In the genomic region with DNA sequence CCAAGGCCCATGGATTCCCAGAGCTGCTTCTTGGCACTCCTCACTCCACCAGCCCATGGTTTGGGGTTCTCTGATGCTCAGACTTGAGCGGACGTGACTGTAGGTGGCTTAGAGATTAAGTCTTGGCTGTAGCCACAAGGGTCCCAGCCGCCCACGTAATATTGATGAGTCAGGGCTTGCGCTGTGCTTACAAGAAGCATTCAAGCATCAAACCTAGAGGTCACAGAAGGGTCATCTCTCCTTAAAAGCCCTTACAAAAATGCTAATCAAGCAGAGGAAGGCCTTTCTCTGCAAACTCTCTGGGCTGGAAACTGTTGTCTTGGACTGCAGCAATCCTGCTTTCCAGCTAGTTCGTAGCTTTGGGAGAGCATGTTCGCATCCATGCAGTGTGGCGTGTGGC, we compare ENCODE assay signal across 13 mouse cellular contexts.
A peak's percentile ranks its signal among the peaks of the same experiment; 100 is the strongest.
DNase-seq lines count a peak whose midpoint lies in the region; ATAC-seq and TF ChIP-seq lines count a peak whose summit lies in the region.
"Had no signal": no experiment of that assay in that cellular context is flagged by ENCODE, and none has a peak within 500 bp of the region (broad histone marks: within the 10 kb centered on the region; RNA-seq: fewer than 3 reads in every experiment).

No protein-coding gene starts in this region.

- H3K4me1 ChIP-seq in MEL (ENCODE audit: control insufficient read depth in 1 of 2, insufficient read depth in 2 of 2, low read length in 2 of 2): no peaks in the 10 kb centered on the region
- H3K4me1 ChIP-seq in lung, postnatal 0 days (ENCODE audit: insufficient read depth, low read depth, low read length): no peaks in the 10 kb centered on the region
- H3K4me1 ChIP-seq: lung, embryonic 15.5 days had no signal

- H3K79me2 ChIP-seq in MEL (ENCODE audit: control insufficient read depth, insufficient read depth, low read length, poor library complexity): no peaks in the 10 kb centered on the region

- H3K27me3 ChIP-seq in MEL (ENCODE audit: control insufficient read depth in 1 of 2, insufficient read depth in 2 of 2, low read length in 2 of 2): no peaks in the 10 kb centered on the region; a peak in 4 of 4 replicates
- no peaks in the 10 kb centered on the region for H3K27me3 ChIP-seq in lung, postnatal 0 days (replicated peaks; ENCODE audit: insufficient read depth, low read length)
- H3K27me3 ChIP-seq: lung, embryonic 15.5 days had no signal

- DNase-seq in ES-CJ7 (ENCODE audit: low read depth, low spot score): peak; percentile 17
- peak; percentile 51 for DNase-seq in MEL (ENCODE audit: low read depth, low spot score)
- DNase-seq in kidney, adult 11 months: peak; percentile 77
- DNase-seq in kidney, postnatal 14 days: peak; percentile 42
- DNase-seq in lung, postnatal 0 days (ENCODE audit: low spot score): no peak
- DNase-seq: cerebellum, adult 2 months; right cerebral cortex, postnatal 25 days; thymus, adult 2 months had no signal

- H3K9me3 ChIP-seq in MEL (replicated peaks; ENCODE audit: insufficient read depth, low read length): no peaks in the 10 kb centered on the region
- H3K9me3 ChIP-seq in lung, postnatal 0 days (ENCODE audit: low read length): no peaks in the 10 kb centered on the region
- H3K9me3 ChIP-seq: lung, embryonic 15.5 days had no signal

- TF ChIP-seq POLR2A in MEL (IDR thresholded peaks at IDR 0.05; ENCODE audit: control insufficient read depth in 1 of 2, insufficient read depth in 1 of 2, low read depth in 1 of 2, low read length in 2 of 2, poor library complexity in 1 of 2): no peak

- no peak overlapping the region for H3K9ac ChIP-seq in MEL (ENCODE audit: control insufficient read depth, low read depth, low read length, poor library complexity, severe bottlenecking)
- H3K9ac ChIP-seq in lung, postnatal 0 days (replicated peaks; ENCODE audit: low read depth): no peak overlapping the region
- H3K9ac ChIP-seq: lung, embryonic 15.5 days had no signal

- TF ChIP-seq EP300 in MEL (IDR thresholded peaks at IDR 0.05; ENCODE audit: low read depth in 1 of 2, low read length in 2 of 2): no peak
- TF ChIP-seq EP300 in lung, postnatal 0 days (IDR thresholded peaks at IDR 0.05): no peak

- 0 out of 4 replicates have a peak, but pooled peaks cover 0 to 3% of the 10 kb centered on the region in 2 experiments for H3K36me3 ChIP-seq in MEL (ENCODE audit: control insufficient read depth in 1 of 2, insufficient read depth in 2 of 2, low read length in 2 of 2)
- H3K36me3 ChIP-seq in lung, postnatal 0 days (ENCODE audit: insufficient read depth, low read length): no peaks in the 10 kb centered on the region
- H3K36me3 ChIP-seq: lung, embryonic 15.5 days had no signal

- H3K4me2 ChIP-seq in lung, postnatal 0 days (replicated peaks; ENCODE audit: low read depth, low read length): no peak overlapping the region
- H3K4me2 ChIP-seq: liver, embryonic 11.5 days; lung, embryonic 15.5 days had no signal

- TF ChIP-seq CTCF in MEL (IDR thresholded peaks at IDR 0.05 in 2 of 3, conservative IDR thresholded peaks at IDR 0.05 in 1 of 3; ENCODE audit: control insufficient read depth in 1 of 3, insufficient read depth in 1 of 3, low read depth in 2 of 3, low read length in 3 of 3, poor library complexity in 1 of 3, severe bottlenecking in 1 of 3): no peak
- TF ChIP-seq CTCF in lung, postnatal 0 days (IDR thresholded peaks at IDR 0.05): no peak

- no peak for ATAC-seq in cerebellum, adult (ENCODE audit: insufficient number of reproducible peaks, low FRiP score, low TSS enrichment)
- ATAC-seq in monocyte, adult 5-6 weeks (replicated peaks; ENCODE audit: insufficient number of reproducible peaks, low FRiP score, low TSS enrichment, poor library complexity, severe bottlenecking): no peak
- ATAC-seq in lung, postnatal 0 days: no peak
- ATAC-seq: hindbrain, embryonic 16.5 days had no signal

- WGBS in lung, postnatal 0 days: 80% methylated on average over 8 of the region's 8 CpGs

- no peak overlapping the region for H3K27ac ChIP-seq in MEL (ENCODE audit: control insufficient read depth, low read depth, low read length)
- no peak overlapping the region for H3K27ac ChIP-seq in lung, postnatal 0 days (ENCODE audit: low read length)
- H3K27ac ChIP-seq: lung, embryonic 15.5 days had no signal

- no peak for TF ChIP-seq RAD21 in MEL (IDR thresholded peaks at IDR 0.05; ENCODE audit: low read depth, low read length)

- no peak overlapping the region for H3K4me3 ChIP-seq in MEL (ENCODE audit: control insufficient read depth in 1 of 2, insufficient read depth in 1 of 2, low read depth in 2 of 2, low read length in 2 of 2)
- H3K4me3 ChIP-seq in lung, postnatal 0 days (ENCODE audit: low read depth, low read length): no peak overlapping the region
- H3K4me3 ChIP-seq: lung, embryonic 15.5 days had no signal

TF ChIP-seq in MEL, 35 proteins besides CTCF, POLR2A, EP300 and RAD21:
- TF ChIP-seq ETS1 (IDR thresholded peaks at IDR 0.05; ENCODE audit: low read depth, low read length): no peak
- no peak for TF ChIP-seq HCFC1 (IDR thresholded peaks at IDR 0.05; ENCODE audit: low read depth, low read length)
- TF ChIP-seq ZC3H11A (IDR thresholded peaks at IDR 0.05; ENCODE audit: low read depth, low read length): no peak
- no peak for TF ChIP-seq KAT2A (conservative IDR thresholded peaks at IDR 0.05; ENCODE audit: low read depth, low read length)
- TF ChIP-seq CHD1 (IDR thresholded peaks at IDR 0.05; ENCODE audit: low read depth, low read length): no peak
- no peak for TF ChIP-seq TCF12 (IDR thresholded peaks at IDR 0.05; ENCODE audit: low read depth, low read length)
- no peak for TF ChIP-seq USF1 (IDR thresholded peaks at IDR 0.05; ENCODE audit: low read depth, low read length)
- TF ChIP-seq GABPA (IDR thresholded peaks at IDR 0.05; ENCODE audit: low read depth, low read length): no peak
- no peak for TF ChIP-seq POLR2AphosphoS5 (IDR thresholded peaks at IDR 0.05; ENCODE audit: borderline replicate concordance, low read depth, low read length)
- no peak for TF ChIP-seq ZKSCAN1 (IDR thresholded peaks at IDR 0.05; ENCODE audit: low read depth, low read length)
